Mouse (Mus musculus): ENCODE measurements at regions not wholly inside any gene's neighbourhood (a gene's known extent, or its start where the extent isn't known, plus 50 kb on each side); places are given as distances from the start of the nearest gene placed in this dataset.
"Not testable (repeated sequence)": the region's sequence is repeated elsewhere in the genome, so short reads cannot be mapped to it uniquely, and the experiment has no call there.

DNA sequence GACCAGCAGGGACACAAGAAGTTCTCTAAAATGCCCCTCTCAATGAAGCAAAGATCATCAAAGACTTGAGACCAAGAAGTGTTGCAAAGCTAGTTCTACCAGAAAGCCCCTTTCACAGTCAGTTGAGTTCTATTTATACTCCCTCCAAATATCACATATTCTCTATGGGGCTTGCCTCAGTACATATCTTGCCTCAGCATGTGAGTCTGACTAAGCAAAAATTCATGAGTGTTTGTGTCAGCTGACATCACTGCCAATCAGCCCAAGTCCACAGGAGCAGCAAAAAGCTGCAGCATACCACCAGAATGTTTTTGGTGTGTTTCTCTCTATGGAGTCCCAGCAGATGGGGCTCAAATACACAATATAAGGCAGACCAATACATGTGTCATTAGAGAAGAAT lies 631.6 kb downstream of the Rpia start:
- intact Hi-C loops (cut with DNase I): no loop called here

DNA sequence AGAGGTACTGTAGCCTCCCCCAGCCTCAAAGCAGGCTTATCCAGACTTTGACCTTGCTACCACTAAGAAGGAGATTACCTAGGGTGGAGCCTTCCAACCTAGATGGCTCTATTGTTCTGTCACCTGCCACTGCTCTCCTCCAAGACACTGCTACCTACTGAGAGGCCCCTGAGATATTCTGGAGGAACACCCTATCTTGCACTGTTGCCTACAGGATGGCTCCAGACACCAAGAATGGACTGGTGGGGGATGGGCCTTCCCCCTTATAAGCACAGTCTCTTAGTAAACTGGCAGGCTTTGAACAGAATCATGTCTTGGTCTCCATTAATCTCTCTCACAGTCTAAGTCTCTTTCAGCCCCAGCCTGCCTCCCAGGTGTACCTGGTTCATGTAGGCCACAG lies 636.3 kb downstream of the Rpia start:
- intact Hi-C loops (cut with DNase I); DNase-seq (ENCODE audit: low spot score in 2 of 2): not testable (repeated sequence)

More for the DNA sequence above, 631.6 kb downstream of the Rpia start:
- no peak for DNase-seq (ENCODE audit: low spot score in 2 of 2)

DNA sequence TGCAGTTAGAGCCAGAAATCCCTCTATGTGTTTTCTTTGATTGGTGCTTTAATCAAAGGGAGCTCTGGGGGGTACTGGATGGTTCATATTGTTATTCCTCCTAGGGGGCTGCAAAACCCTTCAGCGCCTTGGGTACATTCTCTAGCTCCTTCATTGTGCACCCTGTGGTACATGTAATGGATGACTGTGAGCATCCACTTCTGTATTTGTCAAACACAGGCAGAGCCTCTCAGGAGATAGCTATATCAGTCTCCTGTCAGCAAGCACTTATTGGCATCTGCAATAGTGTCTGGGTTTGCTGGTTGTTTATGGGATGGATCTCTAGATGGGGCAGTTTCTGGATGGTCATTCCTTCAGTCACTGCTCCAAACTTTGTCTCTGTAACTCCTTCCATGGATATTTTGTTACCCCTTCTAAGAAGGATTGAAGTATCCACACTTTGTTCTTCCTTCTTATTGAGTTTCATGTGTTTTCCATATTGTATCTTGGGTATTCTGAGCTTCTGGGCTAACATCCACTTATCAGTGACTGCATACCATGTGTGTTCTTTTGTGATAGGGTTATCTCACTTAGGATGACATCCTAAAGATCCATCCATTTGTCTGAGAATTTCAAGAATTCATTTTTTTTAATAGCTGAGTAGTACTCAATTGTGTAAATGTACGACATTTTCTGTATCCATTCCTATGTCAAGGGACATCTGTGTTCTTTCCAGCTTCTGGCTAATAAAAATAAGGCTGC lies 640.8 kb downstream of the Rpia start:
- DNase-seq (ENCODE audit: low spot score in 2 of 2); intact Hi-C loops (cut with DNase I): not testable (repeated sequence)

DNA sequence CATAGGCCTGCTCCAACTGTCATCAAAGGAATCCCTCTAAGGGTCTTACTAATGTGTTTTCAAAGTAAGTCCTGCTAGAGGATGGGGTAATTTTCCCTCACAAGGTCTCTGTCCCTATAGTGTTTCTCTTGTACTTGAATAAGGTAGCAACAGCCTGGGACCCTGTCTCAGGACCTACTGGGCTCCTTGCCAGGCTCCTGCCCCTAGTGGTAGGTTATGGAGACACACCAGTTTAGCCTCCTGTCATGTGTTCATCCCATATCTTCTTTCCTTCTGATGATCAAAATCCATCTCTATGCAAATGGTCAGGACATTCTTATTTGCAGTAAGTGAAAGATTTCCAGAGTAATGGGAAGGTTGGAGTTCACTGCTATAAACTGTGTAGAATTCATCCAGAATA lies 645.0 kb downstream of the Rpia start:
- DNase-seq (ENCODE audit: low spot score in 2 of 2): no peak
- intact Hi-C loops (cut with DNase I): loop anchor here (10.0 kb wide), 1 partner anchor 188 kb away; no protein-coding TSS in a partner anchor

DNA sequence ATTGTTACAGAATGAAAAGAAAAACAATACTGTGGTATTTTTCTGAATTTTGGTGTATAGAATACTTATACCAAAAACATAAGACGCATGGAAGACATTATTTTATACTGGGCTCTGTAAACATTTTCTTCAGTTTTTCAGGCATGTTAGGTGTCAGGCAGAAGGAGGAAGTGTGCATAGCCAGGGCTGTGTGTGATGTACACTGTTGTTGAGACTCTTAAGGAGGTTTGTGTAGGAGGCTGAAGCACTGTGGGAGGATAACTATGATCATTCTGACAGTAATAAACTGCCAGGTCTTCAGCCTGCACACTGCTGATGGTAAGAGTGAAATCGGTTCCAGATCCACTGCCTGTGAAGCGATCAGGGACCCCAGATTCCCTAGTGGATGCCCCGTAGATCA lies 648.7 kb downstream of the Rpia start:
- intact Hi-C loops (cut with DNase I): loop anchor here (10.0 kb wide), 1 partner anchor 191 kb away; no protein-coding TSS in a partner anchor
- not testable (repeated sequence) for DNase-seq (ENCODE audit: low spot score in 2 of 2)

DNA sequence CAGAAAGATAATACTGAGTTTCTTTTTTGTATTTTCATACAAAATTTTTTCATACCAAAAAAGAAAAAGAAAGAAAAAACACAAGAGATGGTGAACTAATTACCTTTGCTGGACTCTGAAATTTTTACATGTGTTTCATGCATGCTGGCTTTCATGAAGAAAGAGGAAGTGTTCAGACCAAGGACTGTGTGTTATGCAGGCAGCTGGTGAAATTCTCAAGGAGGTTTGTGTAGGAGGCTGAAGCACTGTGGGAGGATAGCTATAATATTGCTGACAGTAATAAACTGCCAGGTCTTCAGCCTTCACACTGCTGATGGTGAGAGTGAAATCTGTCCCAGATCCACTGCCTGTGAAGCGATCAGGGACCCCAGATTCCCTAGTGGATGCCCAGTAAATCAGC lies 675.2 kb downstream of the Rpia start:
- intact Hi-C loops (cut with DNase I): no loop called here
- peak; percentile 11 to 50 for DNase-seq (ENCODE audit: low spot score in 2 of 2)

DNA sequence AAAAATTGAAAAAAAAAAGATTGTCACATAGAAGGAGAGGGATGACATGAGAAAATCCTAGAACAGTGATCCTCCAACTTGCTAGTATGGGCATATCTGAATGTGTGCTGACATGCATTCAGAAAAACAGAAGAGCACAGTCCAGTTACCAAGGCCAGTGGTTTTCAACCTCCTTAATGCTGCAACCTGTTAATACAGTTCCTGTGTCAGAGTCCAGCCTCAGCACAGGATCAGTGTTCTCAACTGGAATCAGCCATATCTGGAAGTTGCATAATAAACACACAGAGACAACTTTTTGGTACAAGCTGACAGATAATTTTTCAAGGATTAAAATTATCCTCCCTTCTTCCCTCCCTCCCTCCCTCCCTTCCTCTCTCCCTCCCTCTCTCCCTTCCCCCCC lies 680.1 kb downstream of the Rpia start:
- DNase-seq (ENCODE audit: low spot score in 2 of 2): no peak
- intact Hi-C loops (cut with DNase I): no loop called here

DNA sequence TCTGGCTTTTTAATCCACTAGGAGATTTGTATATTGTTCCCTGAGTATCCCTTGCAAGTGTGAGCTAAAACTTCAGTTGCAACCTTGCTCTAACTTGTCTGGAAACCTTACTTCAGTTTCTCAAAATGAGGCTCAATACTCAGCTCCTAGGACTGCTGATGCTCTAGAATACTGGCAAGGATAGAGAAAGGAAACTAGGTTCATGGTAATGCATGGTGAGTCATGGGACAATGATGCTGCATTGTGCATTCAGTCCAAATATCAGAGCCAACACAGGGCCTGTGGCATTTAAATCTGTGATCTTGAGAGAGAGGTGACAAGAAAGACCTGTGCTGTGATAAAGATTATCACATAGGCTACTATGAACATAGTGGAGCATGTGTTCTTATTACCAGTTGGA lies 682.6 kb downstream of the Rpia start:
- DNase-seq (ENCODE audit: low spot score in 2 of 2); intact Hi-C loops (cut with DNase I): not testable (repeated sequence)

DNA sequence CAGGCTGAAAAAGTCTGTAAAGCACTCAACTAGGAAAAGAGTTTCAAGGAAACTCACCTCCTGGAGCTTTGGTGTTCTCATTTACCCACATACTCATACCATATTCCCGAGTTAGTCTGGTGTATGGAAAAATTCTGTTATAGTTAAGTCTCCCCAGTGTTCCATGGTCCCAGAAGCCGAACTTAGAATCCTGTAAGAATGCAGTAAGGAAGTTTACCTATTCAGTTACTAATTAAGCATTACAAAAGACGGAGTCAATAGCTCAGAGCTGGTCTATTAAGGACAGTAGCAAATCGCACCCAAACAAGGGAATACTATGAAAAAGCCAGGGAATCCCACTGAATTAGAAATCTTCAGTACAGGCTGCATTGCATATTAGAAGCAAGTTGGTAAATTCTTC lies 688.3 kb downstream of the Rpia start:
- no peak for DNase-seq (ENCODE audit: low spot score in 2 of 2)
- intact Hi-C loops (cut with DNase I): no loop called here

DNA sequence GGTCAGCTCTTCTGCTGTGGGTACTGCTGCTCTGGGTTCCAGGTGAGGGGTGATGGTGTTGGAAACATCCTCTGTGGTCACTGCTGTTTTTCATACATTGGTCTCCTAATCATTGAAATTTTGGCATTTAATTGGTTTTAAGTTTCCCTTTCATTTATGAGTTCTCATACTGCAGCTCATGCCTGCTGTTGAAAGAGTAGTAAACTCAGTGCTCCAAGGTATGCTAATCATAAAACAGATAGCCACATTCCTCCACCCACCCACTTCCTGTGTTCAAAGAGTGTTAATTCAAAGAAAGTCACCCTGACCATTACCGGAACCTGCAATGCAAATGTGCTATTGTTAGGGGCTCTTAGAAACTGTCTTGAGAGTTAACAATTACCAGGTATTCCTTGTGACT lies 688.9 kb downstream of the Rpia start:
- DNase-seq (ENCODE audit: low spot score in 2 of 2); intact Hi-C loops (cut with DNase I): not testable (repeated sequence)

DNA sequence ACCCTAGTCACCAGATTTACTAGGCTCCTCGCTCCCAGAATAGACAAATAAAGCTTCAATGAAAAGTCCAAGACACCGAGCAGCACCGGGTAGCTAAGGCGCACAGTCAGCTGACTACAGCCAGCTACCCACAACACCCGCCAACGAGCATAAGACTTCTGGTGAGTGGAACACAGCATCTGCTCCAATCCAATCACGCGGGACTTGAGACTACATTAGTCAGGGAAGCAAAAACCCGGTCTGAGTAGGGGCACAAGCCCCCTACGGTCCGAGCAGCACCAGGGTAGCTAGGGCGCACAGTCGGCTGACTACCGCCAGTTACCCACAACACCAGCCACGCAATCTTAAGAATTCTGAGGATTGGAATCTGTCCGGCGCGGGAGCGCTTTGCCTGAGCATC lies 704.0 kb downstream of the Rpia start:
- intact Hi-C loops (cut with DNase I): no loop called here
- no peak for DNase-seq (ENCODE audit: low spot score in 2 of 2)

DNA sequence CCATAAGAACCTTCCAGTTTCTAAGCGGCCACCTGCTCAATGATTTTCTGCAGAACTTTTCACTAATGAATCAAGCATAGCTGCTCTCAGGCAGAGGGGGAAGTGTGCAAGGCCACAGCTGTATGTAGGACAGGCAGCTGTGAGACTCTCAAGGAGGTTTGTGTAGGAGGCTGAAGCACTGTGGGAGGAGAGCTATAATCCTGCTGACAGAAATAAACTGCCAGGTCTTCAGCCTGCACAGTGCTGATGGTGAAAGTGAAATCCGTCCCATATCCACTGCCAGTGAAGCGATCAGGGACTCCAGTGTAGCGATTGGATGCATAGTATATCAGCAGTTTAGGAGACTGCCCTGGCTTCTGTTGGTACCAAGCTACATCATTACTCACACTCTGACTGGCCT lies 718.2 kb downstream of the Rpia start:
- peak in 1 of 2 experiments; percentile 66 for DNase-seq (ENCODE audit: low spot score in 2 of 2)
- intact Hi-C loops (cut with DNase I): no loop called here

DNA sequence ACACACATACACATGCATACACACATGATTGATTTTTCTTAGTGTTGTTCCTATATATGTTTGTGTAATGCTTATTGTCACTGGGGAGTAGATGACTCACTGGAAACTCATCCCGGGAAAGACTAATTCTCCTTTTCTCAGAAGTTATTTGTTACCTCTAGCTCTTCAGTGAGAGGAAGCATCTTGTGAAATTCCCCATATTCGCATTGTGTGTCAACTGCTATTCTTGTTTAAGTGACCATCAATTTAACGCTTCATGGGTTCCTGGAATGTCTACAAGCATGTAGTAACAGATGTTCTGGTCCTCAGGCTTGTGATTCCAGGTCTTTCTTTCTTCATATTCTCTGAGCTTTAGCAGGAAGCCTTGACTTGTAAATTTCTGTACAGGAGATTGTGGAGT lies 720.0 kb downstream of the Rpia start:
- DNase-seq (ENCODE audit: low spot score in 2 of 2): no peak
- intact Hi-C loops (cut with DNase I): no loop called here

DNA sequence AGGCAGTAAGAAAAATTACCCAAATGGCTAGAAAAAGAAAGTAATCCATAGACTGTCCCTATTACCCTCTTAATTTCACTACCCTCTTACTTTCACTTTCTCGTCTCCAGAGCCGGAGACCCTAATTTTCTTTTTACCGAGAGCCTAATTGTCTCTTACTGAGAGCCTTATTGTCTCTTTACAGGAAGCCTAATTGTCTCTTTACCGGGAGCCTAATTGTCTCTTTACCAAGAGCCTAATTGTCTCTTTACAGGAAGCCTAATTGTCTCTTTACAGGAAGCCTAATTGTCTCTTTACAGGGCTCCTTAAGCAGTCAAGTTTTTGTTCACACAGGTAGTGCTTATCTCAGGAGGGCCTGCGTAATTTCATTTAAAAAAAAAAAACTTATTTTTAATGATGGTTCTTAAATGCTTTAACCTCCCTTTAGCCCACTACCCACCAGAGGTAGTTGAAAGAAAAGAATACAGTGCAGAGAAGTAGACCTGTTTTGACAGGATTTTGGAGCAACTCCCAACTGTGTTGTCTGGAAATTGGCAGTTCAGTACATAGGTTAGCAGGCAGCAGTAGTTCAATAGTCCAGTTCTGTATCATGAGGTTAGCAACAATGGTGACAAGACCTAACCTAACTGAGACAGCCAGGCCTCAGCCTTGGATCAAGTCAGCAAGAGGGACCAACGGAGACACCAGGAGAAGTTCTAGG lies 724.2 kb downstream of the Rpia start:
- no peak for DNase-seq (ENCODE audit: low spot score in 2 of 2)
- intact Hi-C loops (cut with DNase I): no loop called here

DNA sequence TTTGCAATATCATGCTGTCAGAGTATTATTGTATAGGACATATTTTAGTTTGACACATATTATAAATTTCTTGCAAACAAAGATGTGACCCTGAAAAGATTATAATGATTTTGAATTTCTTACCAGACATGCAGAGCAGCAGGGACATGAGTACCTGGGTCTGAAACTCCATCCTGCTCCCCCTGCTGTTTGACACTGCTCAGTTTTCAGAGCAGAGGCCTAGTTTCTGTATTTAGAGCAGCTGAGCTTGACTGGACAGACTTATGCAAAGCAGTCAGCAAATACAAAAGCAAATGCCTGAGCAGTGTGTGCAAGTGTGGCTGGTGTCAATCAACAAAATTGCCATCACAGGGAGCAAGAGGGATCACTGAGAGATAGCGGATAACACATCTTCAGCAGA lies 733.0 kb downstream of the Rpia start:
- DNase-seq (ENCODE audit: low spot score in 2 of 2): peak in 1 of 2 experiments; percentile 15
- intact Hi-C loops (cut with DNase I): no loop called here

DNA sequence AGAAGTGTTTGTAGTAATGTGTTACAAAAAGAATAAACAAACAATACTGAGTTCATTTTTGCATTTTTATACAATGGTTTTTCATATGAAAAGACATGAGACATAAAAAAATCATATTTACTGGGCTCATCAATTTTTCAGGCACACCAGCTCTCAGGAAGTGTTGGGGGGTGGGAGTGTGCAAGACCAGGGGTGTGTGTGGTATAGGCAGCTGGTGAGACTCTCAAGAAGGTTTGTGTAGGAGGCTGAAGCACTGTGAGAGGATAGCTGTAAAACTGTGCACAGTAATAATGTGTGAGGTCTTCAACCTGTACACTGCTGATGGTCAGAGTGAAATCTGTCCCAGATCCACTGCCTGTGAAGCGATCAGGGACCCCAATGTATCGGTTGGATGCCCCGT lies 733.7 kb downstream of the Rpia start:
- intact Hi-C loops (cut with DNase I): no loop called here
- peak in 1 of 2 experiments; percentile 33 for DNase-seq (ENCODE audit: low spot score in 2 of 2)

DNA sequence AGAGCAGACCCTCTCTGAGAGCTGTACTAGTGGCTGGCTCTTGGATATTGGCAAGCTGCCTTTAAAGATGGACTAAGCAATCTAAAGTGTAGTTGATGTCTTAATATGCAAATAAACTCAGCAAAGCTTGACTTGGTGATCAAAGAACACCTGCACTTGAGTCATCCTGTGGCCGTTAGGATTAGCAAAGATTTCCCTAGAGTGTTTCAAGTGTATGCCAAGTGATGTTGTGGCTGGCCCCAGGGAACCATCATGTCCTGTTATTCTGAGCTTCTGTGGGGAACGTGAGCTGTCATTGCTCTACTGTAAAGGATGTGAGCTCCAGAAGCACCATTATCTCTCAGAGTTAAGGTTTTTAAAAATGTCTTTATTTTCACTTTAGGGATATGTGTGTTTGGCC lies 751.1 kb downstream of the Rpia start:
- no peak for DNase-seq (ENCODE audit: low spot score in 2 of 2)
- intact Hi-C loops (cut with DNase I): no loop called here

DNA sequence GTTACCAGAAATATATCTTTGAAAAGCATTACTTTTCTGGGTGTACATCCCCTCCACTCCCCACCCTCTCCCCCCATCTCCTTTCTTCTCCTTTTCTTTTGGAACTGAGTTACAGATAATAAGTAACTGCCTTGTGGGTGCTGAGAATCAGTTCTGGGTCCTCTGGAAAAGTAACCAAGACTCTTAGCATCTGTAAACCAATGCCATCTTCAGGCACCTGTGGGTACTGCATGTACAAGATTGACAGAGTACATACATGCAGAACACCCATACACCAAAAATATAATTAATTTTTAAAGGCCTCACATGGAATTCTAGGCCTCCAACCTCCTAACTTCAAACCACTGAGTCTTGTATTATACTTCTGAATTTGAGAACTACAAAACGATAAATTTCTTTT lies 758.4 kb downstream of the Rpia start:
- intact Hi-C loops (cut with DNase I): no loop called here
- no peak for DNase-seq (ENCODE audit: low spot score in 2 of 2)

DNA sequence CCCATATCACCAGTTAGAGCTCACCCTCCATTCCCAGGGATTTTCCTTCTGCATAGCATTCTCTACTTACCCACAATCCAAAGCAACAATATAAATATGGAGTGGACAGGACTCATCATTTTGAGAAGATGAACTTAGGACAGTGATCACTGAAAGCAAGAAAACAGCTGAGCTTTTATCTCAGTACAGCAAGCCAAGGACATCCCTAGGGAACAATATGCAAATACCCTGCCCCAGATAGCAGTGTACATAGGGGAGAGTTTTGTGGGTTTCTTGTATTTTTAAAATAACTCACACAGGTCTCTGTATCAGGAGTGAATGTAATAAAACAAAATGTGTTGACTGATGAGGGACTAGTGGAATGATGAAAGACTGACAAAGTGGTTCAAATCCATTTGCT lies 780.5 kb downstream of the Rpia start:
- no peak for DNase-seq (ENCODE audit: low spot score in 2 of 2)
- intact Hi-C loops (cut with DNase I): no loop called here

Measured in left cerebral cortex, postnatal 25 days (tissue).